Mouse (Mus musculus) frontal cortex, adult (tissue): ENCODE results near the gene Akt3.

Experiments used
- ATAC-seq: cut with Nextera tagmentation; 2 replicates; pipeline ENCODE4 v1.9.2; 2017; ENCODE audit warnings: mild to moderate bottlenecking, moderate library complexity, mixed read lengths; ENCODE audit not compliant: low TSS enrichment

The Akt3 gene

GRCm38 (mm10) chr1:177011688-177012087 lies 246.3 kb downstream of the Akt3 start:
- ATAC-seq: no peak

- 0 out of 2 replicates have a peak, but pooled peaks have one; percentile 2 for ATAC-seq
Measured at GRCm38 (mm10) chr1:177010607-177011302, 247.2 kb downstream of the Akt3 start.

- ATAC-seq: no peak
Measured at GRCm38 (mm10) chr1:177010041-177010440, 248.0 kb downstream of the Akt3 start.

DNA sequence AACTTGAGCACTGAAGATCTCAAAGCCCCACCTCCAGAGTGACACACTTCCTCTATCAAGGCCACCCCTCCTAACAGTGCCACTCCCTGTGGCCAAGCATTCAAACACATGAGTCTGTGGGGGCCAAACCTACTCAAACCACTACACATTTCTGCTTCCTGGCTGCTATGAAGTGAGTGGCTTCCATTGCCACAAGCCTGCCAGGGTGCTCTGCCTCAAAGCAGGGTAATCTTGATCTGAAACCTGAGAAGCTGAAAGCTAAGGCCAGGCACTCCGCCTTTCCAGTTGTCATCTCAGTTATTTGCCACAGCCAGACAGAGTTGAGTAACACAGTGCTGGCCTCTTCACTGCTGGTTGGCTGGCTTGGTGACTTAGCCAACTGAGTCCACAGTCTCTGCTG lies 249.2 kb downstream of the Akt3 start:
- ATAC-seq: no peak

DNA sequence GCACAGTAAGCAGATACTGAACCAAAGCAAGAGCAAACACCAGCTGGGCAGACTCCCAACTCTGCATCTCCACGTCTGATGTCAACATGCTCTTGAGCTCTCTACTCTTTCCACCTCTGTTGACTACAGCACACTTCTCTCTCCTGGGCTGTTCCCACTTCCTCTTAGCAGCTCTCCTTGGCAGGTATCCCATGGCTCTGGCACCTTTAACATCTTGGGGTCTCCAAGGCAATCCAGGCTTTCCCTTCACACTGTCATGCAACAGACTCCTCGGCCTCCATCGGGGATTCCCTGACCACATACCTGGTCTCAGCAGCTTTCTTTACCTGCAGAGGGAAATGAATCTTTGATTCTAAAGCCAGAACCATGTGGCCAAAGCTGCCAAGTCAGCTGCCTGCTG lies 250.6 kb downstream of the Akt3 start:
- no peak for ATAC-seq

- peak; percentile 66 for ATAC-seq
Measured at GRCm38 (mm10) chr1:177004041-177004741, 253.8 kb downstream of the Akt3 start.

DNA sequence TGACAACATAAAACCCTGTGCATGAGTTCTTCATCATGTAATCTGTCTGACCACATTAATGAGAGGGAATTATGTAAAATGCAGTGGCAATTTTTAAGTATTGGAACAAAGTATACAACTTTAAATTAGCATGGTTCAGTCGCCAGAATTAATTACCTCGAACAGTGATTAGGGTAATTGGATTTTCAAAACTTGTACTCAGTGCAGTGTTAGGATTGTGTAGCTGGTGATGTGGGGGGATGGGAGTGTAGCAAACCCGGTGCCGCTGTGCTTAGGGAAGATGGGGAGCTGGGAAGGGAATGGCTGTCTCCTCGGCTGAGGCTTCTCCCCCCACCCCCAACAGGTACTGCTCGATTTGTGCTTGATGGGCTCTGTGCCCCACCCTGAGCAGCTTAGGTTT lies 255.1 kb downstream of the Akt3 start:
- no peak for ATAC-seq

GRCm38 (mm10) chr1:176999011-176999410 lies 259.0 kb downstream of the Akt3 start:
- ATAC-seq: no peak

- ATAC-seq: no peak
Measured at GRCm38 (mm10) chr1:176997711-176998689, 260.0 kb downstream of the Akt3 start.

DNA sequence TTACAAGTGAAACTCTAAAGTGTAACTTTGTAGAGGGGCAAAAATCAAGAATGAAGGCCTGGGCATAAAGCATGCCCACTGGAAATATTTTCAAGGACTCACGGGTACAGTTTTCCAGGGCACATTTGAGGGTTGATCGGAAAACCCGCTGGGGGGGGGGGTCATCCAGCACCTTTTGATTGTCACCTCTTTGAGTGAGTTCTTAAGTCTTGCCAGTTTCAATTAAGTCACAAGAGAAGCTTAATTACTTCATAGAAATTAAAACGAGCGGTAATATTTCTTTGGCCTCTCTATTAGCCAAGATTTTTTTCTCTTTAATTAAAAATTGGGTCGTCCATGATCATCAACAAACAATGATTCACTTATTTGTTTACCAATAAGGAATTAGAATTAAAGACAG lies 260.7 kb downstream of the Akt3 start:
- no peak for ATAC-seq

DNA sequence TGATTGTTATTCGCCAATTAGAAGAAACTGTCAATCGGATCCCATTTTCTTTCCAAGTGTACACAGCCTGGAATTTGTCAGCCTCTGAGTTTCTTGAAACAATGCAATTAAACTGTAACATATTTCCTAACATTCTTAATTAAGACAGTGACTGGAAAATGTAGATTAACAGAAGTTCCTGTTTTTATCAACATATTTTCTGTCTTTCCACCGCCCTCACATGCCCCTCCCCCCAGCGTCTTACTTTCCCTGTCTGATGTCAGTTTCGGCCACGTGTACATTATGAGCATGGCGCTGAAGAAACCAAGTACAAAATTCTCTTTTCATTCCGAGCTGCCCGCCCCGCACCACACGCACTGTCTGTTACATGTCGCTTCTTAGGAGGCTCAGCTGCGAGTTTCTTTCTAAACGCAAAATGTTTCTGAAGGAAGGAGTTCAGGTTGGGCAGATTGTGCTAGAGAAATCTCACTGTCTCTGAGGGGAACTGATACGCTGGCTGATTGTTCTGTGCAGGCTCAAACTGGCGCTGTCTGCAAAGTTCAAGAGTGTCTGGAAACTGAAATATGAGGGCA lies 261.3 kb downstream of the Akt3 start:
- peak; percentile 20; the same call in 1 of the 2 replicates for ATAC-seq

- ATAC-seq: no peak
Measured at GRCm38 (mm10) chr1:176996166-176996565, 261.8 kb downstream of the Akt3 start.

DNA sequence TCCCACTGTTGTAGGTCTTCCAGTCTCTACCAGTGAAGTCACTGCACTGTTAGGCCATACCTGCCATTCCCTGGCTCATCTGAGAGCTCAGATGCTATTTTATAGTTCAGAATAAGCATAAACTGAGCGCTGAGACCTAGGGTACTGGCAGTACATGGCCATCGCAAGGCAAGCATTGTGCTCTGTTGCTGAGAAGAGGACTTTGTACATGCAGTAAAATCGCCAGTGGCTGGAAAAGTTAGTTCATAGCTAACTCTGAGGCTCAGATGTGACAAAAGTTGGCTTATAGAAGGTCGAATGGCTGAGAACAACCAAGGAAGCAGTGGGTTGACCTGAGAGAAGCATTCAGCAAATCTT lies 262.6 kb downstream of the Akt3 start:
- no peak for ATAC-seq

GRCm38 (mm10) chr1:176994707-176995418 lies 263.1 kb downstream of the Akt3 start:
- ATAC-seq: peak; percentile 69

GRCm38 (mm10) chr1:176994087-176994486 lies 263.9 kb downstream of the Akt3 start:
- ATAC-seq: no peak

DNA sequence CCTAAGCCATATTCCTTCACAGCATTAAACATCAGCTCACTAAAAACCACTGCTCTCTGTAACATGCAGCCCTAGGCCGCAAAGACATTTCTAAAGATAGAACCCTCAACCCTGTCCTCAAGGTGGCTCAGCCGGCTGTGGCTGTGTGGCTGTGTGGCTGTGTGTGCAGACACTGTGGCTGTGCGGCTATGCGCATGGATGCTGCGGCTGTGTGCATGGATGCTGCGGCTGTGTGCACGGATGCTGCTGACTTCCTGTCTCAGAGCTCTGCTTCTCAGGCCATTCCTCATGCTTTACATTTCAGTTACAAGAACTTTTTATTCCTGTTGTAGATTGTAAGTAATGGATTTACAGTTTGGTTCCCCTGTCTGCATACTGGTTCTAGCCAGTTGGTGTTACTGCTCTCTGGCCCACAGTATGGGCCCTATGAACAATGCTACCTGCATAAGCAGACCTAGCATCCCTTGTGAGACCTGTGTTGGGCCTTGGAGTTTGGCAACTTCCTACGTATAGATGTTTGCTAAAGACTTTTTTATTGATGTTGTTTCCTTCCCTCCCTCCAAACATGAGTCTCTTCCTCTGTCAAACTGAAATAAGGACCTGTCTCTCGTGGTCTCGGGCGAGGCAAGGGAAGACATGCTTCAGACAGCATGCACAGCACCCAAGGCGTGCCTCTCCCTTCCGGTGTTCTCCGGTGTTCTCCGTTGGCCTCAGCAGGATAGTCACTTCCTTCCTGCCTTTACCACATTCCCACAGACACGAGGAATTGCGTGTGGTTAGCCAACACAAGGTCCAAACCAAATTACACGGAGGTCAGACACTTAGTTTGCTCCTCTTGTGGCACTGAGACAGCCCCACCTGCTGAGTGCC lies 264.6 kb downstream of the Akt3 start:
- no peak for ATAC-seq

DNA sequence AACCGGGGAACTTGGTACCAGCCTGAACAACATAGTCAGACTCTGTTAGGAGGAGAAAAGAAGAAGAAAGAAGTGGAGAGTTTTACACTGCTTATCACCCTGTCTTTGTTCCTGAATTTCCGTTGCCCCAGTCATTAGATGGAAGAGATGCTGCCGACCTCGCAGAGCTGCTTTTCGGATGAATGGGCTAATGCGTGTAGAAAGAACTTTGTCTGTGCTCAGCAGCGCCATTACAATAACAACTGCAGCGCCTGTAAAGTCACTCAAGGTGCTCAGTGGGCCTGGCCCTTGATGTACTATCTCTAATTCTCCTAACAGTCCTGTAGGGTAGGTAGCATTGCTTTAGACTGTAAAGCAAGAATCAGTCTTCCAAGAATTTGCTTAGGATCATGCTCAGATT lies 265.5 kb downstream of the Akt3 start:
- no peak for ATAC-seq

GRCm38 (mm10) chr1:176991473-176991872 lies 266.5 kb downstream of the Akt3 start:
- ATAC-seq: no peak

DNA sequence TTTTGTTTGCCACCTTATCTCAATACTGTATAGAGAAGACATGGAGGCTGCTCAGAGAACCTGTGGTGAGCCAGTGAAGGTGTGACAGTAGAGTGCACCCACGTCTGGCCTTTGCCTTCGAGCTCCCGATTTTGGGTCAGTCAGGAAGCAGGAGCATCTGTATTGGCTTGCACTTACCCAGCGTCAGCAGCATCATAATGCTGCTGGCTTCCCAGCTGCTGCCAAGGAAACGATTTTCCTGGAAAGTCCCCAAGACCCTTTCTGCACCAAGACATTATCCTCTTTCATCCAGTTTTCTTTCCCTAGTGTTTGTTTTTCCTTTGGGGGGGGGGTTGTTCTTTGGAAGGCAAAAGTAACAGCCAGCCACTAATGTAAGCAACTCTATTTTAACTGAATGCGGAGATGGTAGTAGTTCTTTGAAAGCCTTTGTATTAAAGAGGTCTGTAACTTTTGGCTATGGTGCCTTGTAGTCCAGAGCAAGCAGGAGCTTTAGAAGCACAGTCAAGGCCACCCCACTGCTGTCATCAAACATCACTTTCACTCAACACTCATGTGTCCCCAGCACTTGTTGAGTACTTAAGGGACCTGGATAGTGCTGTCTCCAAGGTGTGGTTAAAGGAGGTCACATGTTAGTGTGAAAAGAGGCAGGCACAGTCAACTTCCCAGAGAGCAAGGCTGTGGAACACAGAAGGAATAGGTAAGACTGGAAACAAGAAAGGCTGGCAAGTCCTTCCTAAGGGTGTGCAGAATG lies 270.8 kb downstream of the Akt3 start:
- no peak for ATAC-seq

DNA sequence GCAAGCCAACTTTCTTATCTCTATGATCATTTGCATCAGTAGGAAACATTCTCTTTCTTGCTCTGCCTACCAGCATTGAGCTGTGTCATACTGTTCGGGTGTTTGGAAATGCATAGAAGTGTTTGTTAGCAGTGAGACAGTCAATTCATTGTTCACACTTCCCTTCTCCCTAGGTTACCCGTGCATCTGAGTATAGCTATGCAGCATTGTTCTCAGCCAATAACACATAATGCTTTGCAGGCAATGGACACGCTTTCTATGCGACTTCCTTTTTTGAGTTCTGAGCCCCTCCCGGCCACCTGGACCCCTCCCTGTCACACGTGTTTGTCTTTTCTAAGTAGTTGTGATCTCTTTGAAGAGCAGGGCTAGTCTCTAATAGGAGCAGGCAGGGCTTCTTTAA lies 271.7 kb downstream of the Akt3 start:
- ATAC-seq: peak; percentile 48; the same call in 1 of the 2 replicates
